Mouse (Mus musculus) mammary gland, adult 2 months (tissue): Measurements from ENCODE around the gene Rhob. TPM values are rescaled to one million over a fixed set of nuclear protein-coding genes. Genes with fewer than 3 reads are reported as not detected.

Experiments used
- polyA plus RNA-seq: library from polyadenylated mRNA; depleted of rRNA; stranded (reverse); fragments of >200 nt; gene quantifications from 2 replicates; pipeline ENCODE4 v1.2.3, GENCODE M21; 2012; ENCODE audit warnings: low replicate concordance; rRNA removed

Gene Rhob
- 219 and 483 TPM in 2 replicates for polyA plus RNA-seq

DNA sequence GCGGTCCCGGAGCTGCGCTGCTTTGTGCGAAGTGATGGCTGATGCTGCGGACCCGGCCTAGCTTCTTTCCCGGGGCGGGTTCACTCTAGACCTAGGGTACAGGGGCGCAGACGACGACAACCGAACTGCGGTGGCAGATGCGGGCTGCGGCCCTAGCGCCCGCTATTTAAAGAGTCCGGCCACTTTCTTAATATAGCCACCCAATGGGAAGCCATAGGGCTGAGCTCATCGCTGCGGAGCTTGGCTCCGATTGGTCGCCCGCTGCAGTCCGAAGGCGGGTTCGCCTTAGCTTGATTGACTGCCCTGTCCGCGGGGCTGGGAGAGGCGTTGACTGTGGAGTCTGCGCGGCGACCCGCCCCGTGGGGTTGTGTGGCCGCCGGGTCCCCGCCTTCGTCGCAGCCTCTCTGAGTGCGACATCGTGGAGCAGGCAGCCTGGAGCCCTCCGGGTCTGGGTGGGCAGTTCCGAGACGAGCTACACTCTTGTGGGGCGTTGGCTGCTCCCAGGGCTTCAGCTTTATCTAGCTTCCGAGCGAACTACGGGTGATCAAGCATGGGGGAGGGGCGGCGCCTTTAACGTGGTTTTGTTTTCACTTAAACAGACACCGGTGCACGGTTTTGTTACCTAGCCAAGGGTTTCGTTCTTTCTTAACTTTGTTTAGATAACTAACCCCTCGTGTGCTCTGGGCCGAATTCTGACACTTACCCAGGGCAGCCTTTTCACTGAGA, at the start of gene Rhob:
Gene Rhob, minus strand, starts transcription at position 139 of the 726 bp plus-strand sequence.

Other genes starting within 250 kb of the Rhob start
- 0.07 and 0.14 TPM in 2 replicates for gene Gdf7, start 198.1 kb downstream of the Rhob start, polyA plus RNA-seq
- gene Hs1bp3, start 186.6 kb downstream of the Rhob start, polyA plus RNA-seq, result 25.2 and 38.0 TPM in 2 replicates
- gene Slc7a15, start 99.1 kb upstream of the Rhob start, polyA plus RNA-seq, result not detected in 2 replicates
- gene Pum2, start 174.1 kb upstream of the Rhob start, polyA plus RNA-seq, result 47.5 and 86.7 TPM in 2 replicates